Mouse (Mus musculus) spleen, adult 2 months (tissue): ENCODE results near the gene L1cam.

Experiments used
- CTCF ChIP-seq: fragments of 200-500 bp; IDR thresholded peaks from 2 replicates; pipeline ENCODE4 v1.5.1; 2011; ENCODE audit warnings: mild to moderate bottlenecking, inconsistent platforms; ENCODE audit not compliant: insufficient read depth, insufficient read length, insufficient replicate concordance; ENCODE audit errors: extremely low read depth
- POLR2A ChIP-seq: fragments of 200-500 bp; IDR thresholded peaks from 2 replicates; pipeline ENCODE4 v1.6.1; 2011; ENCODE audit warnings: low read depth, low read length, inconsistent platforms

DNA sequence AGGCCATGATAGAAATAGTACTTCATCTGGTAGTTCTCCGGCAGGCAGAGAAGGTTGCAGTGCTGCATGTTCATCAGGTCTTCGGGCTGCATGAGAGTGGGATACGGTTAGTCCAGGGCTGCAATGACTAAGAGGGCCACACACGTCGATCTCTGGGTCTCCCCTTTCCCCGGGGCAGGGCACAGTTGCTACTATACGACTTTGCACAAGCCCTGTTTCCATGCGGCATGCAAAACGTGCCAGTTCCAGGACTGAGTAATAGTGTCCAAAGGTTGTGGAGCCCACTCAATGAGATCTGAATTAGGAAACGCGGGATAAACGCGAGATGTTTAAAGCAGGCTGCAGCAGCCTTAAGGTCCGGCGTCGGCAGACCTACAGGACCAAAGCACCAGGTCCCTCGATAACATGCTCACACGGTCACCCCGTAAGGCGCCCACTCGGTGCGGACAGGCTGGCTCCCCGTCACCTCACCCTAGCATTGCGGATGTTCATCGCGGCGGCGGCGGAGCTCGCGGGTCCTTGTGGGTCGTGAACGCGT lies 25.4 kb upstream of the L1cam start:
- no peak for TF ChIP-seq POLR2A
- no peak for TF ChIP-seq CTCF
